Mouse (Mus musculus) cerebellum, adult 9-10 months (tissue): ENCODE results near the gene Fasn.
A peak's percentile ranks its signal among the peaks of the same experiment; 100 is the strongest.

Experiments
- DNase-seq: peaks from one replicate; pipeline ENCODE4 v3.0.0; 2022

The Fasn gene

DNA sequence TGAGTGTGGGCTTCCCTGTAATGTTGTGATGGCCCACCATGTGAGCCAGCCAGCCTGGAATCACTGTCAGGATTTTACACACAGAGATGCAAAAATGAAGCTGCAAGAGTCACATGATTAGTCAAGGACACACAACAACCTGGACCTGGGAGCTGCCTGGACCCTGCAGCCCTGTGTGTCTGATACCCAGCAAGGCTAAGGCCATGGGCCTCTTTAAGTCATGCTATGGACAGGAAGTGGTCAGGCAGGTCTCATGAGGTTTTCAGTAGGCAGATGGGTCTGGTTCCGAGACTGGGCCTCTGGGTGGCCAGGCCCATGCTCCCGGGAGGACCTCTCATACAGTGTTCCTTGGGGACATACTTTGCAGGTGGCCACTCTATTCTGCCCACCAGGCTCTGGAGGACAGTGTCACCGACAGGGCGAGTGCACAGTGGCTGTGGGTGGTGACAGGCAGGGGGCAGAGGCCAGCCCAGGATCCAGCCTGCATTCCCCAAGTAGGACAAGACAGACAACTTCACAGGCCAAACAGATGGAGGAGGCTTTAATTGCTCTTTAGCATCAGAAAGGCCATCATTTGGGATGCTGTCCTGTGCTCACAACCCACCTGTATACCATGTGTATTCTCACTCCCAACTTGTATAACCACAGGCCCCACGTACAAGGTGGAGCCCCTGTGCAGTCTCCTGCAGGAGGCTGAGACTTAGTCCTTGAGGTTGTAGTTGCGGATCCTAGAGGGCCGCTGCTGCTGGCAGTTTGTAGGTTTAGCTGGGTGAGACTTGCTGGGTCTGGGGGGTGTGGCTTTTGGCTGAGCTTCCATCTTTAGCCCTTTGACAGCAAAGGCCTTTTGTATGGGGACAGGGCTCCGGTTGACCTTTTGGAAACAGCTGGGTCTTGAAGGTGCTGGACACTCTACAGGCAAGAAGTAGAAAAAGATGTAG is 1.9 kb upstream of the Fasn start:
- peak; percentile 29 for DNase-seq

DNA sequence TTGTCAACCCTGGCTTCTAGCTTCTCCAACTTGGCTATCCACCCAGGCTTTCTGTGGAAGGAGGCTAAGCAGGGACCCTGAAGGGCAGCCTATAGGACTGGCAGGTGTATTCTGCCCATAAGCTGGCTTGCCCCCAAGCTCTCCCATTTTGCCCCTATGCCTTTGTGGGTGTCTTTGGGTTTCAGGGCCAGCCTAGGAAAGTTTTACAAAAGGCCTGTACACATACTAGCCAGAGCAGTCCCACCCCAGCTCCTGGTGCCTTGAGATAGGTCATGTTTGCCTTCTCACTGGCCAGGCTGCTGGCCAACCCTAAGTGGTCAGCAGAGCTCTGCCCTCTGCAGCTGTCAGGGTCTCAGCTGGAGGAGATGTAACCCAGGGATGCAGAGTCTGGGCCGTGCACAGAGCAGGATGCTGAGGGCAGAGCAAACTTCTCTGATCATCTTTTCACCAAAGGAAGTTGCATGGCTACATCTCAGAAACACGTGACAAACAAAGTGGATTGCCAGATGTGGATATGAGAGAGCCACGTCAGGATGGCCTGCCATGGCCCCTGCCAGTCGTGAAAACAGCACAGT is 1.0 kb upstream of the Fasn start:
- DNase-seq: peak; percentile 67

DNA sequence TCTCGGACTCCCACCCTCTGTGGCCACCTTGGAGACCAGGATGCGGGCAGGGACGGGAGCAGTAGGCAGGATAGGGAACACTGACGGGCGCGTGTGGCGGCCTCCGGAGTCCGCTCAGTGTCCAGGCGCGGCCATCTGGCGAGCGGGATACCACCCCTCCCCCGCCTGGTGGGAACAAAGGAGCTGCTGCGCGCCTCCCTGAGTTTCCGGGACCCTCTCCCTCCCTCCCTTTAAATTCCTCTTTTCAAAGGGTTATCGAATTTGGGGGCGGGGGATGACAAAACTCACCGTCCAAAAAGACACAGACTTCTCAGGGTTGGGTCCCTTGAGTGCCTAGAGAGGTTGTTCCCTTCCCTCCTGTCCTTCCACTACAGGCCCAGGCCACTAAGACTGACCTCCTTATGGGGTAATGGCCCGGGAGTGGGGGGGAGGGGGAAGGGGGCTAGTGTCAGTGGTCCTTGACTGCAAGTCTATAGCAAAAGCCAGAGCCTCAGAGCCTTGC is 491 bp upstream of the Fasn start:
- no peak for DNase-seq

DNA sequence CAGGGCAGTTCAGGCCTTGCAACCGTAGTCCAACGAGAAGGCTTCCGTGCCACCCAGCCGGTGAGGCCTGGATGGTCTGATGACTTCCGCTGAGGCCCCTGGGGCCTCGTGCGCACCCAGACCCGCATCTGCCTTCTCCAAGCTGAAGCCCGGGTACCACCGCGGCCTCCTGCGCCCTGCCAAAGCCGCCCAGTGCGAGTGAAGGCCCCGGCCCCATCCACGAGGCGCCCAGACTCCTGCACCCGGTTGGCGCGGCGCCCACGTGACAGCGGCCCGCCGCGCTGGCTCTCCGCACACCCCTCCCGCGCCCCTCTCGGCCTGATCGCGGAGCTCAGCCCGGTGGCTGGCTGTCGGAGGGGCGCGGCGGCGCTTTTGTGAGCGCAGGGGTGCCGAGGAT is 798 bp downstream of the Fasn start:
- no peak for DNase-seq

DNA sequence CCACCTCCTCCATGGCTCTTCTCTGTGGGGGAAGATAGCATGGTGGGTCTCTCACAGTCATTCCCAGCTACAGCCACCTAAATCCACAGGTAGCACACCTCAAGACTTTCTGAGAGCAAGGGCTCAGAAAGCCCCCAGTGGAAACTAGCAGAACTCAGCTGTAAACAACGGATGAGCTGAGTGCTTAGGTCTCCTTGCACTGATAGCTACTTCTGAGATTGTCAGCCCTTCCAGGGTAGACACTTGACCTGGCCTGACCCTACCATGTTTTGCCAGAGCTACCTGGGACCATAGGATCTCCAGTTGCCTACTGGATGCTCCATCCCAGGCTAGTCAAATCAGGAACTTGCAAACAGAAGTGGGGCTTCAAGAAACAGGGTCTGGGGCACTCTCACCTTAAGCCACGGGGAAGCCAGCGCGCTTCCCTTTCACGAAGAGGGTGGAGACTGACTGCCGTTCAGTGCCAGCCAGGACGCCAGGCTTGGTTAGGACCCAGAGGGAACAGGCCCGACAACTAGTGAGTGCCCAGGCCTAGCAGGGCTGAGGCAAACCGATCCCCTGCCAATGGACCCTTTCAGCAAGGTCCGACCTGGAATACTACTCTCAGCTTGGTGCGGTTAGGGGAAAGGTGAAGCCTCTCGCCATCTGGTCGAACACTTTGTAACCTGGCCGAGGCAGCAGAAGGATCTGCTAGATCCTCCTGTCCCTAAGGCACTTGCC is 1.4 kb downstream of the Fasn start:
- peak; percentile 71 for DNase-seq

DNA sequence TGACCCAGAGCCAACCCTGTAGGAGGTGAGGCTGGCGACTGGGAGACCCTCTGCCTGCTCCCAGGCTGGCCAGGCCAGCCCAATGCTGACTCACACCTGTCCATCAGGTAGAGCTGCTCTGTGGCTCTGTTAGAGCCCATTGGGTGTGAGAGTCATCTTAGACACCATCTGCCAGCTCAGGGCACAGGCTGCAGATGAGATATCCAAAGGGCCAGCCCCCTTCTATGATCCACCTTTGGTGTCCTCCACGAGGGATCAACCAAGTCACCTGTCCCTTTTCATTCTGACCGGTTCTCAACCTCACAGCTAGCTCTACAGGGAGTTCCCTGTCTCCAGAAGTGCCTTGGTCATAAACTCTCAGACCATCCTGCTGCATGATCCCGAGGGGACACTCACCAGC is 2.0 kb downstream of the Fasn start:
- DNase-seq: peak; percentile 53

DNA sequence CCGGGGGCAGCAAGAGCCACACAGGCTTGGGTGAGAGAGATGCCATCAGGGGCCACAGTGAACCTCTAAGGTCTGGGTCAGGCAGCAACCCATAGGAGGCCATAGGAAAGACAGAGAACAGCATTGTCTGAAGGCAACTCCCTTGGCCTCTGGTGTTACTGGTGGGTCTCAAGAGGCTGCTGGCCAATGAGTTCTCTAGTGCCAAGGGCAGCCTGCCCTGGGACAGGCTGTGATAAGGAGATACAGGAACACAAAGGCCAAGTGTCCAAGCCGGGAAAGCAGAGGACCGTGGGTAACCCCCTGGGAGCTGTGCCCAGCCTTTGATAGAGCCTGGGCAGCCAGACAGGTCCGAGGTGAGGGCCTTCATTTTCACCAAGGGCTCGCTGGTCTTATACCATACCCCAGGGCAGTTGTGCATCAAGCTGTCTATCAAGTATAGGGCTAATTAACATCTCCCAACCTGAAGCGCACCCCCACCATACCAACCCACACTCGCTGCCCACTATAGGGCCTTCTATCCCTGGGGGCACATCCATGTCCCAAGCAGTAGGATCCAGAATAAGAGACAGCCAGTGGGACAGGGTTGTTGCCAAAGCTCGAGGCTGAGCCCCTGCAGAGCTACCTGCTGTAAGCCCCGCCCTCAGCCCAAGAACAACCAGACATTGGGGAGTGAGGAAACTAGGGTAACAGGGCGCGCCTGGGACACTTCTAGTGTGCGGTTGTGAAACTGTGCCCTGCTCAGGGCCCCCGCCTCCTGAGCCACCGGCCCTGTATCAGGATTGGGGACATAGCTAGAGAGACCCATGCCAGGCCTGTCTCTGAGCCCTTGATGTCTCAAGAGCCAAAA is 3.0 kb downstream of the Fasn start:
- peak; percentile 52 for DNase-seq

DNA sequence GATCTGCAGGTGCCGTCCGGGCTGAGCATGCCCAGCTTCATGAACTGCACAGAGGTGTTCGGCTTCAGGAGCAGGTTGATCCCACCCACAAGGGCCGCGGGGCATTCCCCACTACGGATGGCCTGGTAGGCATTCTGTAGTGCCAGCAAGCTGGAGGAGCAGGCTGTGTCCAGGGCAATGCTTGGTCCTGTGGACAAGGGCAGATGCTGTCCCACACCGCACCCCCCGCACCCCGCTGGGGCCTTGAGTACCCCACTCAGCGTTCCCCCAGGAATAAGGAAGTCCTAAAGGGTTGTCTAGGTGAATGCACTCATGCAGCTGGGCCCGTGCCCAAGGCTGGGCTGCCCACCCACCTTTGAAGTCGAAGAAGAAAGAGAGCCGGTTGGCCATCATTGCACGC is 3.8 kb downstream of the Fasn start:
- DNase-seq: no peak

DNA sequence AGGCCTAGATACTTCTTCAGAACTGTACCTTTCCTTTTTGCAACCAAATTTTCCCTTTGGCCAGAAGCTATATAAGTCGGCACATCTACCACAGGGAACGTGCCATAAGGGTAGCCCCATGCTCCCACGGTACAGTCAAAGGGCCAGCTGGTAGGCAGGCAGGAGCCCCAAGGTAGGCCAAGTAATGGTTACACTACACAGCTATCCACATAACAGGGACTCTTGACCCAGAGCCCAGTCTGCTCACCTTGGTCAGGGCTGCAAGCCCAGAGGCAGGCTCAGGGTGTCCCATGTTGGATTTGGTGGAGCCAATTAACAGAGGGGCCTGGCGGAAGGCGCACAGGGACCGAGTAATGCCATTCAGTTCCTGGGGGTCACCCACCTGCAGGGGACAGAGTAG is 4.8 kb downstream of the Fasn start:
- peak; percentile 76 for DNase-seq

DNA sequence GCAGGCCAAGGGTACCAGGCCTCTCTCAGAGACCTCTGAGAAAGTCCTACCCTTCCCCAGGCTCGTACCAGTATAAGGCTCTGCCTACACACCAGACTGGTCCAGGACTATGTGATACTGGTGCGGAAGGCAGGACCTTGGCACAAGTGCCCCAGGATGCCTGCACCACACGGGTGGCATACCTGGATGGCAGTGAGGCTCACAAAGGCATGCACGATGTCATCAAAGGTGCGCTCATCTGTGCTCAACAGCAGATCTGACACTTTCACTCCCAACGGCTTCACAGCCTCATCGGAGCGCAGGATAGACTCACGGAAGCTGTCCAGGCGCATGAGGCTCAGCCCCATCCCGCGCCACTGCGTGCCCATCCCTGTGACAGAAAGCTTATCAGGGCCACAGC is 6.1 kb downstream of the Fasn start:
- DNase-seq: peak; percentile 23

DNA sequence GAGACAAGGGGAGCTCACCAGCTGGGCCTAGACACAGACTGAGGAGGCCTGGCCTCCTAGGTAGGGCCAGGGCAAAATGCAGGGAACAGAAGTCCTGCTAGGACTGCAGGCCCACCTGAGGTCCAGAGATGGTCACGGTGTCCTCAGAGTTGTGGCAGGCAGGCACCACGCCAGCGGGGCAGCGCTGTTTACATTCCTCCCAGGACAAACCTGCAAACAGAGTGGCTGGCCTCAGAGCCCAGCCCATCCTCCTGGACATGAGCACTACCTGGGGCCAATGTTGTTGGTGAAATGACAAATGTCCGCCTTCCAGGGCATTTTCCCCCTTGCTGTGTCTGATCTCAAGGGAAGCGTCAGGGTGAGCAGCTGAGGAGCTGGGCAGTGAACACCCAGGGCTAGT is 7.0 kb downstream of the Fasn start:
- DNase-seq: peak; percentile 7

DNA sequence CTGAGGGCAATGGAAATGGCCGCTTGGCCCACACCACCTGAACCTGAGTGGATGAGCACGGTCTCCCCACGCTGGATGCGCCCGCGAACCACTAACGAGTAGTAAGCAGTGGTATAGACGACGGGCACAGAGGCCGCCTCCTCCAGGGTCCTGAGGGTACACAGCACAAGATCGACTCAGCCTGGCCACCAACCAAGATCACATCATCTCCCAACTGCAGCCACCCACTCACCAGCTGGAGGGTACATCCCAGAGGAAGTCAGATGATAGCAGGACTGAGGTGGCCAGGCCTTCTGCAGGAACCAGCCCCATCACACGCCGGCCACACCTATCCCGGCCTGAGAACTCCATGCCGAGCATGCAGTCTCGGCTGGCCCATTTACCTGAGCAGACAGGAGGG is 12.3 kb downstream of the Fasn start:
- DNase-seq: no peak

DNA sequence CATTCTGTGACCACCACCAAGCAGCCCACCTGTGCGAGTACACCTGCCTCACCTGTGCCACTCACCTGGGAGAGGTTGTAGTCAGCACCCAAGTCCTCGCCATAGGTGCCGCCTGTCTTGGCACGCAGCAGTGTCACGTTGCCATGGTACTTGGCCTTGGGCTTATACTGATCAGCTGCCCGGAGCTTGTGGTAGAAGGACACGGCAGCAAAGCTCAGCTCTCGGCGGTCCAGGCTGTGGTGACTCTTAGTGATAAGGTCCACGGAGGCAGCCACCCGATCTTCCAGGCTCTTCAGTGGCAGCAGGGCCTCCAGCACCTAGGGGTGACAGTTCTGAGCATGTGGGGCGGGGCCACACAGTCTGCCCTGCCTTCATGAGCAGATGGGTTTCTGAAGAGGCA is 16.3 kb downstream of the Fasn start:
- no peak for DNase-seq

DNA sequence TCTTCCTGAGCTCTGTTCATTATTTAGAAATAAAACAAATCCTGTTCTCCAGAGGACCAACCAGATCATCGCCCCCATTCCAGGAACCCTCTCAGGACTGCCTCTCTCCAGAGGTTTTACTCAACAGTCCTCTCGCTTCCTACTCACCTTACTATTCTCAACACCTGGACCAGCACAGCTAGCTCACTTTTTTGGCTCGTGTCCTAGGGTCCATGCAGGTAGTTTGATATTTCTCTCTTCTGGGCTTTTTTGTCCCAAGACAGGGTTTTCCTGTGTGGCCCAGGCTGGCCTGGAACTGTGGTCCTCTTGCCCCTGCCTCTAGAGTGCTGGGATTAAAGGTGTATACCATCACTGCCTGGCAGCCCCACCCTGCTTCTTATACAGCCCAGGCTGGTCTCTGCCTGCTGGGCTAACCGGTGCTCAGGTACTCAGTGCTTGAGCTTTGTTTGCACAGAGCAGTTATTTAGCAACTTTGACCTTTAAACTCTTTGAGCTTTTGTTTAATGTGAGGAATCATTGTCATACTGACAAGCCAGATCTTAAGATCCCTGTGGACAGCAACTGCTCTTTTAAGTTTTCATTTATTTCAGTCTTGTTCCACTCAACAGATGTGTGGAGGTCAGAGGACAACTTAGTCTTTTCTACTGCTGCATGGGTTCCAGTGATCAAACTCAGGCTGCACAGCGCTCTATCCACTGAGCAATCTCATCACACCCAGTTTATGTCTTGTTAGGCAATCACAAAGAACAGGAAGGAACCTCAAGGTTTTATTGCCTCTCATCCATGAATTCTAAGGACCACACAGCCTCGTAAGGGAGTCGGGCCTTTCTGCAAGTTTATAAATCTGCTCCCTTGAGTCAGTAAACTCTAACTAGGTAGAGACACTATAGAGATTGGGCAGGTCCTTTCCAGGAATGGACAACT is 18.7 kb downstream of the Fasn start:
- DNase-seq: no peak

DNA sequence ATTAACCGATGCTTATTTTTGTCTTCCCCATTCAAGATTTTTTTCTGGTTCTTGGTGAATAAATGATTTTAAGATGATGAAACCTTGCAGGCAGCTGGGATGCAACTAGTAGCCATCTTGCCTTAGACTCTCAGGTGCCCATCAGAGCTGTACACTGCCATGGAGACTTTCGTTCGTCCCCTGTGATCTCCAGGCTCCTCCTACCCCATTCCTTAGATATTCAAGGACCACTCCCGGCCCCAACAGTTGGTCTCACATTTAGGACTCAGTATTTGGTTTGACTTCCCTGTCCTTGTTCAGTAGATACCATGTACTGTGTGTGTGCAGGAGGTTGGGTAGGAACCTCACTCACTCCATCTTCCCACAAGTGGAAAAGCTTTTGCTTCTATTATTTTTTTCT is 19.6 kb downstream of the Fasn start:
- DNase-seq: no peak

DNA sequence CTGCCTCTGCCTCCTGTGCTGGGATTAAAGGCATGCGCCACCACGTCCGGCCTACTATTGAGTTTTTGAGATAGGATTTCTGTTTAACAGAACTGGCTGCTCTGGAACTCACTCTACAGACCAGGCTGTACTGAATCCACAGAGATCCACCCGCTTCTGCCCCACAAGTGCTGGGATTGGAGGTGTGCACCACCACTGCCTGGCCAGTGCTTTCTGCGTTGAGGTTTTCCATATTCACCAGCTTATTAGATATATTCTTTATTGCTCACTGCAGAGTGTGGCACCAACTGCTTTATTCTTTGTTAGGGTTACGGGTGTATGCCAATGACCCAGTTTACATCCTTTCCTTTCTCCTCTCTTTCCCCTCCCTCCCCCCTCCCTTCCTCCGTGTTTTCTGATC is 20.1 kb downstream of the Fasn start:
- no peak for DNase-seq

DNA sequence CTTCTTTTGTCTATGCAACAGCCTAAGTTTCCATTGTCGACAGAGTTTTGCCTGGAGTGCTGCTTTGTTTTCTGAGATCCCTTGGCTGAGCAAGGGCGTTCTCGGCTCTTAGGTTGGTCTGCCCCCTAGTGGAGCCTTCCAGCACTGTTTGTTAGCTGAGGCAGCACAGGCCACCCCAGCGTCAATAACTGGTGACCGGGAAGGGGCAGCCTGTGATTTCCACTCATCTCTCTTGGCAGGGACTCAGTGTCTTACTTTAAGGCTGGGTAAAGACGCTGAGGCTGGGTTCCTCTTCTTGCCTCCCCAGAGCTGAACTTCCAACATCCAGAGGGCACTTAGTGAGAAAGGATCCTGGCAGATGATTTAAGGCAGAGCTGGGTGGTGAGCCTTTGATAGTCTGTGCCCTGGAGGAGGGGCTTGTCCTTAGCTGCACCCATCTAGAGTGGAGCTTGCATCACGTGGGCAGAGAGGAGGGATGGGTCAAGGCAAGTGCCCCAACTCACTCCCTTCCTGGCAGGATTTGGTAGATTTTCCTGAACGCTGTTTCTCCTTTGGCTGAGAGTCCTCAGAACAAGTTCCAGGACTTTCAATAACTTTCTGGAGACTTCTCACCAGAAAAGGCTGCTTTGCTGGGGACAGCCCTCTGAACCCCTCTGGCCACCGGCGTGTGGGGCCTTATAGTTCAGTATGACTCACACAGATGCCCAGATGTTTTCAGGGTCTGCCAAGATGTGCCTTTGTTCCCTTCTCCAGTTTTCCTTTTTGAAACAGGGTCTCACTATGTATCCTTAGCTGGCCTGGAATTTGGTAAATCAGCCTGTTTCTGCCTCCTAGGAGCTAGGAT is 24.1 kb downstream of the Fasn start:
- peak; percentile 87 for DNase-seq

DNA sequence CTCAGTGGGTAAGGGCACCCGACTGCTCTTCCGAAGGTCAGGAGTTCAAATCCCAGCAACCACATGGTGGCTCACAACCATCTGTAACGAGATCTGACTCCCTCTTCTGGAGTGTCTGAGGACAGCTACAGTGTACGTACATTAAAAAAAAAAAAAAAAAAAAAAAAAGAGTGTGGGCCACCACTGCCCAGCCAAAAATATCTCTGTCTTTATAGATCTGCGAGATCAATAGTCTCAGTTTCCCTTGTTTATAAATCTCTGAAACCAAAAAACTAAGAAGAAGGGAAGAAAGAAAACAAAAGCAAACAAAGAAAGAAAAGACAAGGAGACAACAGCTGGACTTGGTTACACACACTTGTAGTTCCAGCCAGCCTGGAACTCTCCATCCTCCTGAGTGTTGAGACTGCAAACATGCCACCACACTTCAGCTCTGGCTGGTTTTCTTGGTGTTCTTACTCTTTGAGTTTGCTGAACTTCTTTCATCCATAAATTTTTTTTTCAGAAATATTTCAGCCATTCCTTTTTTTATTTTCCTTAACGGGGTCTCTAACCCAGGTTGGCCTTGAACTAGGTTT is 24.9 kb downstream of the Fasn start:
- DNase-seq: no peak

DNA sequence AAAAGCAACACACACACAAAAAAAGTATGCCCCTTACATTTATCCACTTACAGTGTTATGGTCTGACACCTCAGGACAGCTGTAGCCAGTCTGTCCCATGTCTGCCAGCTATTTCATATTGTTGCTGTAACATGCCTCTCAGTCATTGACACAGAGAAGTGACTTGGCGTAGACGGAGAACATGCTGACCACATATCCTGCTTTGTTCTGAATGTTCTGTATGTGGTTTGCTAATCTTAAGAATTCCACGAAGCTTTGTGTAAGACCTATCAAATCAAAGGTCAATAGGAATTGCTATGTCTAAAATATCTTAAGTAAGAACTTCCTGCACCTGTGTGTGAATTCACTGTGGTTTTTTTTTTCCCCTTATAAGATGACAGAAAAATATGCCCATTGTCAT is 26.1 kb downstream of the Fasn start:
- DNase-seq: no peak

DNA sequence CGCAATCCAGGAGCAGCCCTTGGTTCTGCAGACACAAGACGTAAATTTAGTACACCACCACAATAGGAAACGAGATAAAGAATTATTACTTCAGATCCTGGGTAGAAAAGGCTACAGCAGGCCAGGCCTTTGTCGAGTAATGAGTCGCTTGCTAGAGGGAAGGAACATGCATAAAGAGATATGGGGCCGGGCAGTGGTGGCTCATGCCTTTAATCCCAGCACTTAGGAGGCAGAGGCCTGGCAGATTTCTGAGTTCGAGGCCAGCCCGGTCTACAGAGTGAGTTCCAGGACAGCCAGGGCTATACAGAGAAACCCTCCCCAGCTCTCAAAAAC is 27.8 kb downstream of the Fasn start:
- no peak for DNase-seq
